Mouse (Mus musculus) heart, embryonic 11.5 days (tissue): ENCODE measurements around the gene Pear1. TPM values are rescaled to one million over a fixed set of nuclear protein-coding genes. Genes with fewer than 3 reads are reported as not detected.
A peak's percentile ranks its signal among the peaks of the same experiment; 100 is the strongest.

Experiments used
- ATAC-seq: fragments of 200-750 bp; cut with Nextera tagmentation; replicated peaks from 2 replicates; pipeline ENCODE4 v1.8.0; 2017; ENCODE audit warnings: moderate library complexity; ENCODE audit not compliant: insufficient number of reproducible peaks, low FRiP score, low TSS enrichment
- H3K27ac ChIP-seq: fragments of 300-500 bp; sonication (generic); 2 replicates; pipeline ENCODE4 v1.5.1; 2014; ENCODE audit warnings: mild to moderate bottlenecking, low read depth, low read length
- H3K27me3 ChIP-seq: fragments of 300-500 bp; sonication (generic); 2 replicates; pipeline ENCODE4 v1.6.1; 2014; ENCODE audit warnings: mild to moderate bottlenecking, low read length, mixed read lengths; ENCODE audit not compliant: control insufficient read depth, insufficient read depth
- H3K36me3 ChIP-seq: fragments of 300-500 bp; sonication (generic); 2 replicates; pipeline ENCODE4 v1.6.1; 2014; ENCODE audit warnings: mild to moderate bottlenecking, low read length, moderate library complexity, mixed read lengths; ENCODE audit not compliant: control insufficient read depth, insufficient read depth
- H3K4me1 ChIP-seq: fragments of 300-500 bp; sonication (generic); 2 replicates; pipeline ENCODE4 v1.6.1; 2014; ENCODE audit warnings: low read length; ENCODE audit not compliant: control insufficient read depth, insufficient read depth
- H3K4me2 ChIP-seq: fragments of 300-500 bp; sonication (generic); 2 replicates; pipeline ENCODE4 v1.6.1; 2014; ENCODE audit warnings: mild to moderate bottlenecking, moderate library complexity
- H3K4me3 ChIP-seq: fragments of 300-500 bp; sonication (generic); 2 replicates; pipeline ENCODE4 v1.5.1; 2014; ENCODE audit warnings: low read depth, low read length
- H3K9ac ChIP-seq: fragments of 300-500 bp; sonication (generic); 2 replicates; pipeline ENCODE4 v1.6.1; 2014; ENCODE audit warnings: mild to moderate bottlenecking, low read depth, low read length, moderate library complexity
- H3K9me3 ChIP-seq: fragments of 300-500 bp; sonication (generic); replicated peaks from 2 replicates; pipeline ENCODE4 v1.6.1; 2016; ENCODE audit warnings: low read length; ENCODE audit not compliant: control insufficient read depth
- WGBS: fragments of 180-500 bp; shearing (Covaris S2); extraction: QIAGEN DNeasy Blood & Tissue Kit; methylation state at CpG from one replicate; pipeline ENCODE4 v1.1.7; 2014; ENCODE audit not compliant: insufficient replicate concordance; 5-methylcytosine and 5-hydroxymethylcytosine counted together
- polyA plus RNA-seq: library from polyadenylated mRNA; unstranded; fragments of >200 nt; fragmentation: Nextera tagmentation; extraction: Ambion mirVana; gene quantifications from 2 replicates; pipeline ENCODE4 v1.2.1, GENCODE M21; 2014

Pear1 gene
- polyA plus RNA-seq, 1 experiment from 2014 or later, result 12.1 TPM

- no peak for ATAC-seq
- 1% methylated on average over 29 of the region's 29 CpGs for WGBS
- peak within 1 kb of the TSS; percentile 34 for H3K4me3 ChIP-seq
- no peaks in the 10 kb centered on the region for H3K36me3 ChIP-seq
- H3K9me3 ChIP-seq, result no peaks in the 10 kb centered on the region
- H3K4me2 ChIP-seq, result peak within 1 kb of the TSS; percentile 63
- H3K27me3 ChIP-seq, result peaks cover 100% of the 10 kb centered on the region
- peaks cover 13% of the 10 kb centered on the region for H3K4me1 ChIP-seq
- H3K27ac ChIP-seq, result no peak within 1 kb of the TSS
- H3K9ac ChIP-seq, result no peak within 1 kb of the TSS
Observed at GRCm38 (mm10) chr3:87796736-87797334, 27.3 kb downstream of the Pear1 start, which contains the start of gene Insrr. Gene Insrr (plus strand): TSS chr3:87796951.

GRCm38 (mm10) chr3:87795336-87796277, 28.5 kb downstream of the Pear1 start:
- peak overlapping the region; percentile 60 for H3K4me2 ChIP-seq
- H3K27me3 ChIP-seq, result peaks cover 100% of the 10 kb centered on the region
- no peak for ATAC-seq
- H3K27ac ChIP-seq, result no peak overlapping the region
- peak overlapping the region; percentile 33 for H3K4me3 ChIP-seq
- no peaks in the 10 kb centered on the region for H3K36me3 ChIP-seq
- H3K9ac ChIP-seq, result no peak overlapping the region
- peaks cover 13% of the 10 kb centered on the region for H3K4me1 ChIP-seq
- no peaks in the 10 kb centered on the region for H3K9me3 ChIP-seq
- 15% methylated on average over 33 of the region's 33 CpGs for WGBS

- WGBS, result 0% methylated on average over 37 of the region's 47 CpGs
- Histone ChIP-seq H3K27ac (no peak within 1 kb of the TSS), H3K4me1 (peaks cover 14% of the 10 kb centered on the region), H3K4me2 (peak within 1 kb of the TSS; percentile 60), H3K4me3 (peak within 1 kb of the TSS; percentile 33), H3K27me3 (peaks cover 97% of the 10 kb centered on the region), H3K9ac (no peak within 1 kb of the TSS), H3K36me3 (no peaks in the 10 kb centered on the region), H3K9me3 (no peaks in the 10 kb centered on the region)
- no peak for ATAC-seq
Observed at GRCm38 (mm10) chr3:87794922-87795325, 29.2 kb downstream of the Pear1 start, which contains the start of gene Ntrk1. Gene Ntrk1 (minus strand): TSS chr3:87795162.

GRCm38 (mm10) chr3:87789768-87790167, 34.3 kb downstream of the Pear1 start:
- H3K27me3 ChIP-seq, result peaks cover 55% of the 10 kb centered on the region
- no peak for ATAC-seq
- no peak overlapping the region for H3K9ac ChIP-seq
- no peaks in the 10 kb centered on the region for H3K9me3 ChIP-seq
- WGBS, result 32% methylated on average over 5 of the region's 5 CpGs
- no peaks in the 10 kb centered on the region for H3K36me3 ChIP-seq
- peaks cover 12% of the 10 kb centered on the region for H3K4me1 ChIP-seq
- no peak overlapping the region for H3K4me2 ChIP-seq
- no peak overlapping the region for H3K4me3 ChIP-seq
- no peak overlapping the region for H3K27ac ChIP-seq

- peaks cover 11% of the 10 kb centered on the region for H3K4me1 ChIP-seq
- H3K27me3 ChIP-seq, result peaks cover 50% of the 10 kb centered on the region
- no peak for ATAC-seq
- no peak overlapping the region for H3K4me3 ChIP-seq
- no peak overlapping the region for H3K9ac ChIP-seq
- H3K4me2 ChIP-seq, result no peak overlapping the region
- 53% methylated on average over 1 of the region's 1 CpGs for WGBS
- no peaks in the 10 kb centered on the region for H3K36me3 ChIP-seq
- no peak overlapping the region for H3K27ac ChIP-seq
- H3K9me3 ChIP-seq, result no peaks in the 10 kb centered on the region
Observed at GRCm38 (mm10) chr3:87789248-87789647, 34.9 kb downstream of the Pear1 start.

GRCm38 (mm10) chr3:87785626-87786214, 38.4 kb downstream of the Pear1 start:
- no peaks in the 10 kb centered on the region for H3K9me3 ChIP-seq
- WGBS, result 18% methylated on average over 6 of the region's 6 CpGs
- no peak overlapping the region for H3K9ac ChIP-seq
- ATAC-seq, result no peak
- no peak overlapping the region for H3K27ac ChIP-seq
- H3K4me1 ChIP-seq, result peaks cover 11% of the 10 kb centered on the region
- H3K4me2 ChIP-seq, result no peak overlapping the region
- no peak overlapping the region for H3K4me3 ChIP-seq
- H3K36me3 ChIP-seq, result no peaks in the 10 kb centered on the region
- H3K27me3 ChIP-seq, result peaks cover 22% of the 10 kb centered on the region

GRCm38 (mm10) chr3:87785156-87785555, 39.0 kb downstream of the Pear1 start:
- peaks cover 11% of the 10 kb centered on the region for H3K4me1 ChIP-seq
- no peak overlapping the region for H3K4me3 ChIP-seq
- no peak for ATAC-seq
- no peak overlapping the region for H3K27ac ChIP-seq
- no peaks in the 10 kb centered on the region for H3K36me3 ChIP-seq
- H3K9ac ChIP-seq, result no peak overlapping the region
- H3K4me2 ChIP-seq, result no peak overlapping the region
- H3K27me3 ChIP-seq, result peaks cover 23% of the 10 kb centered on the region
- no peaks in the 10 kb centered on the region for H3K9me3 ChIP-seq
- WGBS, result 52% methylated on average over 5 of the region's 5 CpGs

GRCm38 (mm10) chr3:87783282-87784023, 40.7 kb downstream of the Pear1 start:
- Histone ChIP-seq H3K4me1 (peaks cover 6% of the 10 kb centered on the region; the same call in 1 of the 2 replicates), H3K27me3 (peaks cover 33% of the 10 kb centered on the region)
- 83% methylated on average over 25 of the region's 25 CpGs for WGBS

More at GRCm38 (mm10) chr3:87783282-87784023, 40.7 kb downstream of the Pear1 start:
- H3K4me2 ChIP-seq, result no peak overlapping the region
- H3K36me3 ChIP-seq, result no peaks in the 10 kb centered on the region
- H3K9me3 ChIP-seq, result no peaks in the 10 kb centered on the region
- H3K27ac ChIP-seq, result no peak overlapping the region
- no peak for ATAC-seq
- H3K9ac ChIP-seq, result no peak overlapping the region
- H3K4me3 ChIP-seq, result no peak overlapping the region
